Mouse (Mus musculus): ENCODE measurements around the gene Filip1. TPM values are rescaled to one million over a fixed set of nuclear protein-coding genes. Genes with fewer than 3 reads are reported as not detected.

Gene Filip1
- total RNA-seq, 2 experiments from 2014 or later = 66.6 to 80.8 TPM

DNA sequence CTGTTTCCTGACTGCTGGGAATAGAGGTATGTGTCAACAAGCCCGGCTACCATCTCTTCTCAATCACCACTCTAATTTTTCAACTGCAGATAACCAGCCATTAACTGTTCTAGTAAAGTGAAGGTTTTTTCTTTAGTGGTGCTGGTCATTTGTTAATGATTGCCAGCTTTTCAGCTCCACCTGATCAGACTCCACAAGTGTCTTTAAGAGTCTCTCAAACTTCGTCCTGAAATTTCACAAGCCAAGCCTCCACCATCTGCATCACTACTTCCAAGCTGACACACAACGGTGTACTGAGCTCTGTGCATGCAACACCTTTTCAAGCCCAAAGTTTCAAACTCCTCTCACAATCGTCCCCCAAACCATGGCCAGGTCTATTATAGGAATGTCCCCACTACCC, 247.3 kb downstream of the Filip1 start:
- no peak for DNase-seq

Other genes starting within 250 kb of the Filip1 start
- gene Tmem30a, start 219.3 kb downstream of the Filip1 start, total RNA-seq (2021) = 100 to 1,000 TPM; 115 to 146 TPM
- 100 to 1,000 TPM; 118 to 119 TPM for gene Senp6, start 54.1 kb upstream of the Filip1 start, total RNA-seq (2021)
- 10 to 100 TPM; 31.7 to 32.7 TPM for gene Myo6, start 152.2 kb upstream of the Filip1 start, total RNA-seq (2021)

Data from adrenal gland, postnatal 36 days (tissue).